Mouse (Mus musculus): ENCODE data around the gene Kcnb1. TPM values are rescaled to one million over a fixed set of nuclear protein-coding genes. Genes with fewer than 3 reads are reported as not detected.

The Kcnb1 gene
- polyA plus RNA-seq, 2 experiments, result 0.03 to 0.15 TPM

DNA sequence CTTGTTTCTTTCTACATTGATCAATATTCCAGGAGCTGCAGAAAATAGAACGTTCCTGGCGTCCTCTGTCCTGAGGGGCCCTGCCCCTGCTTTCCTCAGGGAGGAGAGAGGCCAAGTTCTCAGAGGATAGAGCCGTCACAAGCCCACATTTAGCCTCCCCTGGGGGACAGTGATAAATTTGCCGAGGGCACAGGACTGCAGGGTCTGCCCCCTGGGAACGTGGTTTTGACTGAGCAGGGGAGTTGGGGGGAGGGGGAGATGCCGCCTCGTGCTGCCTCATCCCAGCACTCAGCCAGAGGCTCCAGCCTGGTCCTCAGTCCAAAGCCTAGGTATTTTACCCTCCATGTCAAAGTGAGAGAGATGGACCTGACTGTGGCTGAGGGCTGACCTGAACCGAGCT lies 57.9 kb downstream of the Kcnb1 start:
- no peak for DNase-seq (ENCODE audit: low read depth in 3 of 3, low spot score in 3 of 3)
- Histone ChIP-seq H3K4me1 (replicated peaks; ENCODE audit: control insufficient read depth in 2 of 2, insufficient read depth in 2 of 2, low read length in 1 of 2) (peaks cover 0 to 3% of the 10 kb centered on the region in 2 experiments; a peak in 1 of 4 replicates), H3K4me3 (ENCODE audit: insufficient read depth in 1 of 2, low read depth in 2 of 2, low read length in 2 of 2) (no peak overlapping the region), H3K9me3 (ENCODE audit: control insufficient read depth, low read length) (no peaks in the 10 kb centered on the region), H3K27ac (no peak overlapping the region), H3K36me3 (replicated peaks; ENCODE audit: control insufficient read depth, insufficient read depth, low read depth) (no peaks in the 10 kb centered on the region), H3K4me2 (ENCODE audit: low read depth) (no peak overlapping the region), H3K27me3 (ENCODE audit: control insufficient read depth, insufficient read depth, low read length) (peaks cover 6% of the 10 kb centered on the region), H3K9ac (replicated peaks) (no peak overlapping the region)
- no peak for TF ChIP-seq EP300 (IDR thresholded peaks at IDR 0.05; ENCODE audit: low read depth)
- TF ChIP-seq CTCF (IDR thresholded peaks at IDR 0.05; ENCODE audit: low read depth), result no peak
- no peak for ATAC-seq (ENCODE audit: insufficient read depth)
- WGBS (ENCODE audit: insufficient replicate concordance), result 30% methylated on average over 8 of the region's 8 CpGs

- H3K9ac ChIP-seq (replicated peaks), result no peak overlapping the region
- TF ChIP-seq EP300 (IDR thresholded peaks at IDR 0.05; ENCODE audit: low read depth) (no peak), CTCF (IDR thresholded peaks at IDR 0.05; ENCODE audit: low read depth) (no peak)
- no peak overlapping the region for H3K4me2 ChIP-seq (ENCODE audit: low read depth)
- no peaks in the 10 kb centered on the region for H3K9me3 ChIP-seq (ENCODE audit: control insufficient read depth, low read length)
- H3K27ac ChIP-seq, result no peak overlapping the region
- H3K4me1 ChIP-seq (replicated peaks; ENCODE audit: control insufficient read depth in 2 of 2, insufficient read depth in 2 of 2, low read length in 1 of 2), result peaks cover 0 to 3% of the 10 kb centered on the region in 2 experiments; a peak in 1 of 4 replicates
- no peak overlapping the region for H3K4me3 ChIP-seq (ENCODE audit: insufficient read depth in 1 of 2, low read depth in 2 of 2, low read length in 2 of 2)
- DNase-seq (ENCODE audit: low read depth in 3 of 3, low spot score in 3 of 3), result no peak
- ATAC-seq (ENCODE audit: insufficient read depth), result no peak
- WGBS (ENCODE audit: insufficient replicate concordance), result 40% methylated on average over 9 of the region's 9 CpGs
- H3K36me3 ChIP-seq (replicated peaks; ENCODE audit: control insufficient read depth, insufficient read depth, low read depth), result no peaks in the 10 kb centered on the region
- peaks cover 6% of the 10 kb centered on the region for H3K27me3 ChIP-seq (ENCODE audit: control insufficient read depth, insufficient read depth, low read length)
Measured at GRCm38 (mm10) chr2:167130050-167130770, 59.7 kb downstream of the Kcnb1 start.

DNA sequence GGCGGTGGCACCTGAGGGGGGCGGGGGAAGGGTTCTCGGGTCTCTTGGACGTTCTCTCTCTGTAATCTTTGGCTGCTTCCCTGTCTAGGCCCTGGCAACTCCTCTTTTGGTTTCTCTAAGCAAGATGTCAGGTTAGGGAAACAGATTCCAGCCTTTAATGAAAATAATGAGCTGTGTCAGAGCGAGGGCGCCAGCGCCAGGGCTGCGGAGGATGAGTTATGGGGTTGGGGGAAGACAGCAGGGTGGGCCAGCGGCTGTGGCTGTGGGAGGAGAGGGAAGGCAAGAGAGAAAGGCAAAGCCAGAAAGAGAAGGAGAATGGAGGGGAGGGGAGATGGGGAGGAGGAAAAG lies 60.4 kb downstream of the Kcnb1 start:
- H3K9ac ChIP-seq (replicated peaks), result no peak overlapping the region
- DNase-seq (ENCODE audit: low read depth in 3 of 3, low spot score in 3 of 3) (no peak), ATAC-seq (ENCODE audit: insufficient read depth) (no peak)
- H3K4me1 ChIP-seq (replicated peaks; ENCODE audit: control insufficient read depth in 2 of 2, insufficient read depth in 2 of 2, low read length in 1 of 2), result peaks cover 0 to 3% of the 10 kb centered on the region in 2 experiments; a peak in 1 of 4 replicates
- TF ChIP-seq EP300 (IDR thresholded peaks at IDR 0.05; ENCODE audit: low read depth), result no peak
- no peak for TF ChIP-seq CTCF (IDR thresholded peaks at IDR 0.05; ENCODE audit: low read depth)
- H3K4me3 ChIP-seq (ENCODE audit: insufficient read depth in 1 of 2, low read depth in 2 of 2, low read length in 2 of 2), result peak overlapping the region in 1 of 2 experiments; percentile 23; a peak in 1 of 4 replicates
- no peaks in the 10 kb centered on the region for H3K9me3 ChIP-seq (ENCODE audit: control insufficient read depth, low read length)
- peak overlapping the region; percentile 37 for H3K4me2 ChIP-seq (ENCODE audit: low read depth)
- peaks cover 6% of the 10 kb centered on the region for H3K27me3 ChIP-seq (ENCODE audit: control insufficient read depth, insufficient read depth, low read length)
- H3K27ac ChIP-seq, result no peak overlapping the region
- H3K36me3 ChIP-seq (replicated peaks; ENCODE audit: control insufficient read depth, insufficient read depth, low read depth), result no peaks in the 10 kb centered on the region
- WGBS (ENCODE audit: insufficient replicate concordance), result 23% methylated on average over 9 of the region's 9 CpGs

DNA sequence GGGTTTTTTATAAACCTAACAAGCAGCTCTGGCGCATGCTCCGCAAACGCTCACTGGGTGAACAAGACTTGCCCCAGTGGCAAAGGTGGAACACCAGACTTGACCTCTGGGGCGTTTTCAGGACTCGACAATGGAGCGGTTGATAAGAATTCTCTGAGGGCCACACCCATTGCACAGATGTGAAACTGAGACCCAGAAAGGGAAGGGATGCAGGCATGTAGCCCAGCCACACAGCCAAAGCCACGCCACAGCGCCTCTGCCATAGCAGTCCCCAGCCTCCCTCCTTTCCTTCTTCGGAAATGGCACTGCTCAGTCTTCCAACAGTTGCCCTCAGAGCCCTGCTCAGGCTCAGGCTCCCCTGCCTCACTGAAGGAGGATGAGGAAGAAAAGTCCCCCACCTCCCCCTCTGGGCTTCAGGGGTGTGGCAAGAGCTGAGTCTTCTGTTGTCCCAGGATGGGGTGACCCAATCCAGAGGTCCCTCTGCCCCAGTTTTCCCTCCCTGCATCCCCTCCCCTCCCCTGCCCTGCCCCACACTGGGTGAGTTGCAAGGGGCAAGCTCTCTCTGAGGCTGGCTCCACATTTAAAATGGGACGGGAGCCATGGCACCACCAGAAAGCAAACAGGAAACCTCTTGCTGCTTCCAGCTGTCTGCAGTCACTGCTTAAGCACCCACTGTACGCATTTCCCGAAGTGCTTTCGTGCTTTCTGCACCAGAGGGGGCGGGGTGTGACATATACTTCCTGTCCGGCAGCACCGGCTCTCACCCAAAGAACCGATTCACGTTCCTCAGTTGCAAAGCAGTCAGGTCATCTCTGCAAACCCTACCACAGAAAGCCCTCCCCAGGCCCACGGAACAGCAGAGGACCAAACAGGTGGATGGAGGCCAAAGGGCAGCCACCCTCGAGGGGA lies 61.0 kb downstream of the Kcnb1 start:
- H3K27me3 ChIP-seq (ENCODE audit: control insufficient read depth, insufficient read depth, low read length), result peaks cover 6% of the 10 kb centered on the region
- WGBS (ENCODE audit: insufficient replicate concordance), result 16% methylated on average over 20 of the region's 20 CpGs
- no peak overlapping the region for H3K9ac ChIP-seq (replicated peaks)
- H3K4me1 ChIP-seq (replicated peaks; ENCODE audit: control insufficient read depth in 2 of 2, insufficient read depth in 2 of 2, low read length in 1 of 2), result peaks cover 0 to 3% of the 10 kb centered on the region in 2 experiments; a peak in 1 of 4 replicates
- TF ChIP-seq EP300 (IDR thresholded peaks at IDR 0.05; ENCODE audit: low read depth) (no peak), CTCF (IDR thresholded peaks at IDR 0.05; ENCODE audit: low read depth) (no peak)
- H3K4me3 ChIP-seq (ENCODE audit: insufficient read depth in 1 of 2, low read depth in 2 of 2, low read length in 2 of 2), result peak overlapping the region in 1 of 2 experiments; percentile 23; a peak in 1 of 4 replicates
- peak overlapping the region; percentile 37 for H3K4me2 ChIP-seq (ENCODE audit: low read depth)
- no peak overlapping the region for H3K27ac ChIP-seq
- H3K9me3 ChIP-seq (ENCODE audit: control insufficient read depth, low read length), result no peaks in the 10 kb centered on the region
- no peaks in the 10 kb centered on the region for H3K36me3 ChIP-seq (replicated peaks; ENCODE audit: control insufficient read depth, insufficient read depth, low read depth)
- DNase-seq (ENCODE audit: low read depth in 3 of 3, low spot score in 3 of 3), result no peak
- ATAC-seq (ENCODE audit: insufficient read depth), result no peak

DNA sequence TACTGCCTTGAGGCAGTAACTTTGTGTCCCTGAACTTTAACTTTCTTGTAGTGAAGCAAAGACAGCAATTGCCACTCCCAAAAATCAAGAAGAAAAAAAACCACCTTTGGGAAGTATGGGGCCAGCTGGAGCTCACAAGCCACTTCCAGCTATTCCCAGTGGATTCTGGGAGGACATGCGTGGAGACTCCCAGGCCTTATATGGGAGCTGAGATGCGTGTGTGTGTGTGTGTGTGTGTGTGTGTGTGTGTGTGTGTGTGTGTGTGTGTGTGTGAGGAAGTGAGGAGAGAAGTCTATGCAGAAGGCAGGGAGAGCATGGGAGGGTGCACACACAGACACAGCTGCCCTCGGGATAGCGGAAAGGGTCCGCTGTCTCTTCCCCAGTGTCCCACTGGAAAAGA lies 62.6 kb downstream of the Kcnb1 start:
- H3K4me1 ChIP-seq (replicated peaks; ENCODE audit: control insufficient read depth in 2 of 2, insufficient read depth in 2 of 2, low read length in 1 of 2), result peaks cover 0 to 3% of the 10 kb centered on the region in 2 experiments; a peak in 1 of 4 replicates
- WGBS (ENCODE audit: insufficient replicate concordance), result 66% methylated on average over 5 of the region's 5 CpGs
- H3K27ac ChIP-seq, result no peak overlapping the region
- no peak overlapping the region for H3K9ac ChIP-seq (replicated peaks)
- DNase-seq (ENCODE audit: low read depth in 3 of 3, low spot score in 3 of 3) (no peak), ATAC-seq (ENCODE audit: insufficient read depth) (no peak)
- H3K9me3 ChIP-seq (ENCODE audit: control insufficient read depth, low read length), result no peaks in the 10 kb centered on the region
- H3K27me3 ChIP-seq (ENCODE audit: control insufficient read depth, insufficient read depth, low read length), result peaks cover 6% of the 10 kb centered on the region
- H3K36me3 ChIP-seq (replicated peaks; ENCODE audit: control insufficient read depth, insufficient read depth, low read depth), result no peaks in the 10 kb centered on the region
- no peak overlapping the region for H3K4me2 ChIP-seq (ENCODE audit: low read depth)
- TF ChIP-seq EP300 (IDR thresholded peaks at IDR 0.05; ENCODE audit: low read depth), result no peak
- TF ChIP-seq CTCF (IDR thresholded peaks at IDR 0.05; ENCODE audit: low read depth), result no peak
- no peak overlapping the region for H3K4me3 ChIP-seq (ENCODE audit: insufficient read depth in 1 of 2, low read depth in 2 of 2, low read length in 2 of 2)
